Mouse (Mus musculus) neural tube, embryonic 13.5 days (tissue): ENCODE measurements at regions not wholly inside any gene's neighbourhood (a gene's known extent, or its start where the extent isn't known, plus 50 kb on each side); places are given as distances from the start of the nearest gene placed in this dataset.
"Not testable (repeated sequence)": the region's sequence is repeated elsewhere in the genome, so short reads cannot be mapped to it uniquely, and the experiment has no call there.

ENCODE experiments used
- ATAC-seq: fragments of 200-750 bp; cut with Nextera tagmentation; 2 replicates; pipeline ENCODE4 v1.8.0; 2017; ENCODE audit warnings: low read depth, mild to moderate bottlenecking, moderate TSS enrichment, moderate library complexity
- H3K27ac ChIP-seq: fragments of 300-500 bp; sonication (generic); replicated peaks from 2 replicates; pipeline ENCODE4 v1.5.1; 2015; ENCODE audit warnings: moderate library complexity, mild to moderate bottlenecking, inconsistent platforms
- H3K27me3 ChIP-seq: fragments of 300-500 bp; sonication (generic); 2 replicates; pipeline ENCODE4 v1.6.1; 2015; ENCODE audit warnings: mild to moderate bottlenecking, inconsistent platforms
- H3K36me3 ChIP-seq: fragments of 300-500 bp; sonication (generic); 2 replicates; pipeline ENCODE4 v1.6.1; 2015; ENCODE audit warnings: mild to moderate bottlenecking, inconsistent platforms
- H3K4me1 ChIP-seq: fragments of 300-500 bp; sonication (generic); replicated peaks from 2 replicates; pipeline ENCODE4 v1.6.1; 2015; ENCODE audit warnings: inconsistent platforms
- H3K4me2 ChIP-seq: fragments of 300-500 bp; sonication (generic); 2 replicates; pipeline ENCODE4 v1.6.1; 2015; ENCODE audit warnings: inconsistent platforms, mild to moderate bottlenecking, moderate library complexity
- H3K4me3 ChIP-seq: fragments of 300-500 bp; sonication (generic); 2 replicates; pipeline ENCODE4 v1.5.1; 2015; ENCODE audit warnings: mild to moderate bottlenecking, inconsistent platforms
- H3K9ac ChIP-seq: fragments of 300-500 bp; sonication (generic); 2 replicates; pipeline ENCODE4 v1.6.1; 2015; ENCODE audit warnings: moderate library complexity, mild to moderate bottlenecking, inconsistent platforms
- H3K9me3 ChIP-seq: fragments of 300-500 bp; sonication (generic); 2 replicates; pipeline ENCODE4 v1.6.1; 2016; ENCODE audit warnings: inconsistent platforms
- WGBS: fragments of 180-500 bp; shearing (Covaris S2); methylation state at CpG from one replicate; pipeline ENCODE4 v1.1.7; 2015; 5-methylcytosine and 5-hydroxymethylcytosine counted together

GRCm38 (mm10) chr5:91790412-91790811 is 172.5 kb downstream of the Rchy1 start:
- Histone ChIP-seq H3K4me1 (no peaks in the 10 kb centered on the region), H3K4me2 (no peak overlapping the region), H3K9me3 (no peaks in the 10 kb centered on the region), H3K27ac (no peak overlapping the region), H3K9ac (no peak overlapping the region), H3K27me3 (no peaks in the 10 kb centered on the region), H3K4me3 (no peak overlapping the region), H3K36me3 (no peaks in the 10 kb centered on the region)
- ATAC-seq = no peak
- 60% methylated on average over 2 of the region's 2 CpGs for WGBS

GRCm38 (mm10) chr5:91783966-91784365 is 178.9 kb downstream of the Rchy1 start:
- ATAC-seq = no peak
- H3K27ac ChIP-seq = no peak overlapping the region
- H3K4me1 ChIP-seq = no peaks in the 10 kb centered on the region
- 89% methylated on average over 8 of the region's 8 CpGs for WGBS
- H3K27me3 ChIP-seq = no peaks in the 10 kb centered on the region
- H3K9me3 ChIP-seq = no peaks in the 10 kb centered on the region
- no peak overlapping the region for H3K9ac ChIP-seq
- no peak overlapping the region for H3K4me2 ChIP-seq
- H3K4me3 ChIP-seq = no peak overlapping the region
- H3K36me3 ChIP-seq = no peaks in the 10 kb centered on the region

GRCm38 (mm10) chr5:91776971-91777370 is 185.9 kb downstream of the Rchy1 start:
- no peak for ATAC-seq
- Histone ChIP-seq H3K27ac (no peak overlapping the region), H3K36me3 (no peaks in the 10 kb centered on the region), H3K4me3 (no peak overlapping the region), H3K9ac (no peak overlapping the region), H3K9me3 (no peaks in the 10 kb centered on the region), H3K4me2 (no peak overlapping the region), H3K4me1 (no peaks in the 10 kb centered on the region), H3K27me3 (no peaks in the 10 kb centered on the region)

- Histone ChIP-seq H3K9me3 (no peaks in the 10 kb centered on the region), H3K4me1 (no peaks in the 10 kb centered on the region), H3K36me3 (no peaks in the 10 kb centered on the region), H3K9ac (no peak overlapping the region), H3K4me2 (no peak overlapping the region), H3K4me3 (no peak overlapping the region), H3K27me3 (no peaks in the 10 kb centered on the region), H3K27ac (no peak overlapping the region)
- ATAC-seq = no peak
- 69% methylated on average over 3 of the region's 3 CpGs for WGBS
Measured at GRCm38 (mm10) chr5:91774065-91774464, 188.8 kb downstream of the Rchy1 start.

GRCm38 (mm10) chr5:91767886-91768285 is 195.0 kb downstream of the Rchy1 start:
- Histone ChIP-seq H3K27ac (no peak overlapping the region), H3K4me2 (no peak overlapping the region), H3K4me3 (no peak overlapping the region), H3K36me3 (no peaks in the 10 kb centered on the region), H3K9me3 (no peaks in the 10 kb centered on the region), H3K4me1 (peaks cover 9% of the 10 kb centered on the region), H3K9ac (no peak overlapping the region), H3K27me3 (no peaks in the 10 kb centered on the region; the same call in 1 of the 2 replicates)
- 84% methylated on average over 7 of the region's 7 CpGs for WGBS
- no peak for ATAC-seq

- H3K27ac ChIP-seq = no peak overlapping the region
- no peak for ATAC-seq
- peaks cover 9% of the 10 kb centered on the region for H3K4me1 ChIP-seq
- H3K36me3 ChIP-seq = no peaks in the 10 kb centered on the region
- H3K4me3 ChIP-seq = no peak overlapping the region
- H3K27me3 ChIP-seq = no peaks in the 10 kb centered on the region; the same call in 1 of the 2 replicates
- 75% methylated on average over 10 of the region's 10 CpGs for WGBS
- no peaks in the 10 kb centered on the region for H3K9me3 ChIP-seq
- no peak overlapping the region for H3K4me2 ChIP-seq
- H3K9ac ChIP-seq = no peak overlapping the region
Measured at GRCm38 (mm10) chr5:91767060-91767459, 195.8 kb downstream of the Rchy1 start.

- ATAC-seq = 0 out of 2 replicates have a peak, but pooled peaks have one; percentile 32
- no peaks in the 10 kb centered on the region for H3K36me3 ChIP-seq
- no peaks in the 10 kb centered on the region; the same call in 1 of the 2 replicates for H3K27me3 ChIP-seq
- peaks cover 9% of the 10 kb centered on the region for H3K4me1 ChIP-seq
- WGBS = 38% methylated on average over 10 of the region's 10 CpGs
- no peaks in the 10 kb centered on the region for H3K9me3 ChIP-seq
- no peak overlapping the region for H3K27ac ChIP-seq
- no peak overlapping the region for H3K9ac ChIP-seq
- H3K4me2 ChIP-seq = no peak overlapping the region
- H3K4me3 ChIP-seq = no peak overlapping the region
Measured at GRCm38 (mm10) chr5:91764621-91765020, 198.2 kb downstream of the Rchy1 start.

GRCm38 (mm10) chr5:91762589-91762988 is 200.3 kb downstream of the Rchy1 start:
- no peak overlapping the region for H3K27ac ChIP-seq
- H3K4me2 ChIP-seq = no peak overlapping the region
- no peak overlapping the region for H3K9ac ChIP-seq
- H3K27me3 ChIP-seq = no peaks in the 10 kb centered on the region; the same call in 1 of the 2 replicates
- 72% methylated on average over 6 of the region's 6 CpGs for WGBS
- H3K4me1 ChIP-seq = peaks cover 9% of the 10 kb centered on the region
- ATAC-seq = no peak
- no peaks in the 10 kb centered on the region for H3K9me3 ChIP-seq
- no peaks in the 10 kb centered on the region for H3K36me3 ChIP-seq
- no peak overlapping the region for H3K4me3 ChIP-seq

- H3K27me3 ChIP-seq = no peaks in the 10 kb centered on the region
Measured at GRCm38 (mm10) chr5:91755958-91756357, 206.9 kb downstream of the Rchy1 start.

GRCm38 (mm10) chr5:91752846-91753245 is 210.0 kb downstream of the Rchy1 start:
- not testable (repeated sequence) for H3K4me1 ChIP-seq, H3K36me3 ChIP-seq, H3K4me3 ChIP-seq, H3K4me2 ChIP-seq, H3K9ac ChIP-seq, H3K27me3 ChIP-seq, H3K27ac ChIP-seq, ATAC-seq, H3K9me3 ChIP-seq
- 94% methylated on average over 17 of the region's 17 CpGs for WGBS

More at GRCm38 (mm10) chr5:91755958-91756357, 206.9 kb downstream of the Rchy1 start:
- H3K36me3 ChIP-seq = no peaks in the 10 kb centered on the region
- no peak overlapping the region for H3K27ac ChIP-seq
- no peak overlapping the region for H3K9ac ChIP-seq
- no peaks in the 10 kb centered on the region for H3K9me3 ChIP-seq
- no peak overlapping the region for H3K4me3 ChIP-seq
- WGBS = 76% methylated on average over 10 of the region's 10 CpGs
- no peak for ATAC-seq
- H3K4me2 ChIP-seq = no peak overlapping the region
- H3K4me1 ChIP-seq = no peaks in the 10 kb centered on the region

- H3K9me3 ChIP-seq = no peaks in the 10 kb centered on the region
- H3K4me2 ChIP-seq = no peak overlapping the region
- 77% methylated on average over 6 of the region's 6 CpGs for WGBS
- H3K9ac ChIP-seq = no peak overlapping the region
- no peak for ATAC-seq
- H3K27me3 ChIP-seq = no peaks in the 10 kb centered on the region
- H3K4me1 ChIP-seq = no peaks in the 10 kb centered on the region
- no peak overlapping the region for H3K4me3 ChIP-seq
- no peak overlapping the region for H3K27ac ChIP-seq
- H3K36me3 ChIP-seq = no peaks in the 10 kb centered on the region
Measured at GRCm38 (mm10) chr5:91751168-91751567, 211.7 kb downstream of the Rchy1 start.

GRCm38 (mm10) chr5:91746077-91746476 is 216.8 kb downstream of the Rchy1 start:
- H3K27me3 ChIP-seq = no peaks in the 10 kb centered on the region
- H3K9ac ChIP-seq = no peak overlapping the region
- H3K27ac ChIP-seq = no peak overlapping the region
- no peak for ATAC-seq
- no peak overlapping the region for H3K4me2 ChIP-seq
- H3K4me3 ChIP-seq = no peak overlapping the region
- WGBS = 74% methylated on average over 5 of the region's 5 CpGs
- H3K36me3 ChIP-seq = no peaks in the 10 kb centered on the region
- H3K9me3 ChIP-seq = no peaks in the 10 kb centered on the region
- H3K4me1 ChIP-seq = no peaks in the 10 kb centered on the region

GRCm38 (mm10) chr5:91744389-91744788 is 218.5 kb downstream of the Rchy1 start:
- Histone ChIP-seq H3K4me2 (no peak overlapping the region), H3K4me3 (no peak overlapping the region), H3K27me3 (no peaks in the 10 kb centered on the region), H3K4me1 (no peaks in the 10 kb centered on the region), H3K9me3 (no peaks in the 10 kb centered on the region), H3K9ac (no peak overlapping the region), H3K27ac (no peak overlapping the region), H3K36me3 (no peaks in the 10 kb centered on the region)
- ATAC-seq = no peak
